Comparison of ENCODE assay signal across 9 mouse cellular contexts in the genomic region with DNA sequence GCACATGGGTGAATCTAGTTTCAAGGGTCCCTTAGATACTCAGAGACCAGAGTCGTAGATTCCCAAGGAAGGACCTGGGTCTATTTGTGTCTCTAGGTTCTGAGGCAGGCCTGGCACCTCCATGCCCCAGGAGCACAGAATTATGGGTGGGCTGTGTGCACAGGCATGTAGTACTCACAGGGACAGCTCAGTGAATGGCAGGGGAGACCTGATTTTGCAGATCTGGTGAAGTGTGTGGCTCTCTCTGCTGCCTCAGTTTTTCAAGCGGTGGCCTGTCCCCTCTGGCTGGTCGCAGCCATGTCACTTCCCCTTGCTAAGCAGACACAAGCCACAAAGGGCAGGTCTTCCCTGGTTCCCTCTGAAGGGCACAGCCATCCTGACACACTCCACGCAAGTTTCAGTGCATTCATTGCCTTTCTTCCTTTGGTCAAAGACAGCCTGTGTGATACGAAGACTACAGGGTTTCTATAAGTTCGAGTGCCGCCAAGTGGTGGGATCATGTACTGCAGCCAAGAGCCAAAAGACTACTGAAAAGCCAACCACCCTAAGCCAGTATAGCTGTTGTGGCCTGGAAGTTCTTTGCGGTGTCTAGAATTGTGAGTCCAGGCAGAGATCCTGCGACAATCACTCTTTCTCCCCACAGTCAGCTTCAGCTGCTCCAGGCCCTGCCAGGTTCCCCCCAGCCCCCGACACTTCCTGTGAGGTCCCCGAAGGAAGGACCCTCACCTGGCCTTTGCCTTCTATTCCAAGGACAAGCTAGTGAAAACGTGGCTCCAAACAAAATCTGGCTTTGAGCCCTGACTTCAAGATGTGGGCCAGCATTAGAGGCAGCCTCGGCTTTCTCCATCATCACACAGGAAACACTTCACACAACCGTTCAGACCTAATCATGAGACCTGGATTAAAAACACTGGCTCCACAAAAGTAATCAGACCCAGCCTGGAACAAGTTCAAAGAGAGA. TPM values are rescaled to one million over a fixed set of nuclear protein-coding genes. Genes with fewer than 3 reads are reported as not detected.
DNase-seq lines count a peak whose midpoint lies in the region; TF ChIP-seq lines count a peak whose summit lies in the region.
"Had no signal": no experiment of that assay in that cellular context is flagged by ENCODE, and none has a peak within 500 bp of the region (broad histone marks: within the 10 kb centered on the region; RNA-seq: fewer than 3 reads in every experiment).

No protein-coding gene starts in this region.

- peaks cover 23% of the 10 kb centered on the region for H3K4me1 ChIP-seq in E14TG2a.4 (replicated peaks; ENCODE audit: low read depth, low read length)

- no peaks in the 10 kb centered on the region for H3K36me3 ChIP-seq in E14TG2a.4 (ENCODE audit: insufficient read depth, low read length)
- H3K36me3 ChIP-seq: limb, embryonic 13.5 days had no signal

- no peaks in the 10 kb centered on the region for H3K9me3 ChIP-seq in E14TG2a.4 (ENCODE audit: low read length)
- H3K9me3 ChIP-seq: limb, embryonic 13.5 days had no signal

- peak; percentile 89 for DNase-seq in adrenal gland, postnatal 10 days
- peak; percentile 63 for DNase-seq in embryo, embryonic 11.5 days (ENCODE audit: low read depth, low spot score)
- DNase-seq in gastrocnemius, postnatal 4 days (ENCODE audit: low spot score in 2 of 2) = peak; percentile 54 to 72
- peak; percentile 79 to 95 for DNase-seq in layer of hippocampus, adult 8-10 months (ENCODE audit: low spot score in 2 of 2)
- DNase-seq in lung, postnatal 36 days = peak; percentile 88
- DNase-seq in right cerebral cortex, postnatal 14 days = peak; percentile 91
- peak; percentile 62 to 67 for DNase-seq in urinary bladder, postnatal 36 days (ENCODE audit: low spot score in 2 of 2)

- peak; percentile 99 for TF ChIP-seq CTCF in E14TG2a.4 (conservative IDR thresholded peaks at IDR 0.05; ENCODE audit: low read length)

- peaks cover 49% of the 10 kb centered on the region for H3K27me3 ChIP-seq in E14TG2a.4 (ENCODE audit: insufficient read depth, low read length)

- H3K4me3 ChIP-seq in E14TG2a.4 (replicated peaks; ENCODE audit: low read length) = no peak overlapping the region
- H3K4me3 ChIP-seq: limb, embryonic 13.5 days had no signal

RNA-seq across cellular contexts. Expression of a gene that starts 24.9 kb away (rescaled TPM):
- 1 to 10 TPM in 1 of 2 experiments, under 1 TPM in 1; 0.99 to 2.3 TPM for total RNA-seq in adrenal gland, postnatal 10 days (2021)
- total RNA-seq in gastrocnemius, postnatal 4 days (2021) = 1 to 10 TPM; 1.2 to 1.5 TPM
- 10 to 100 TPM; 58.0 to 67.6 (median 63.1) TPM for total RNA-seq in layer of hippocampus, adult 8-10 months (2022)

Comparison
In these comparisons a context has a peak if more than half of its experiments do, and no peak if none do; other contexts are left out.
1. RNA of a gene that starts 24.9 kb away (total RNA-seq): 58.0 to 67.6 TPM in layer of hippocampus, adult 8-10 months; 0.99 to 2.3 TPM in adrenal gland, postnatal 10 days and 1.2 to 1.5 TPM in gastrocnemius, postnatal 4 days; every median in the first group is over 10 times any median in the second.
2. Peak in every context shown above with its lines, with median percentiles within 50 percentile points of each other: DNase-seq.